Mouse (Mus musculus) kidney, embryonic 16.5 days (tissue): Measurements from ENCODE around the gene Dcst2. TPM values are rescaled to one million over a fixed set of nuclear protein-coding genes. Genes with fewer than 3 reads are reported as not detected.
A peak's percentile ranks its signal among the peaks of the same experiment; 100 is the strongest.

ENCODE experiments used
- ATAC-seq: fragments of 200-750 bp; cut with Nextera tagmentation; 2 replicates; pipeline ENCODE4 v1.8.0; 2017; ENCODE audit warnings: moderate TSS enrichment; ENCODE audit not compliant: low FRiP score, low TSS enrichment
- H3K27ac ChIP-seq: fragments of 300-500 bp; sonication (generic); 2 replicates; pipeline ENCODE4 v1.5.1; 2014; ENCODE audit warnings: low read length
- H3K27me3 ChIP-seq: fragments of 300-500 bp; sonication (generic); 2 replicates; pipeline ENCODE4 v1.6.1; 2014; ENCODE audit warnings: low read length, control low read depth, mixed read lengths; ENCODE audit not compliant: insufficient read depth
- H3K36me3 ChIP-seq: fragments of 300-500 bp; sonication (generic); 2 replicates; pipeline ENCODE4 v1.6.1; 2014; ENCODE audit warnings: low read length, control low read depth, mixed read lengths; ENCODE audit not compliant: insufficient read depth
- H3K4me1 ChIP-seq: fragments of 300-500 bp; sonication (generic); 2 replicates; pipeline ENCODE4 v1.6.1; 2014; ENCODE audit warnings: low read length, control low read depth, mixed read lengths; ENCODE audit not compliant: insufficient read depth
- H3K4me2 ChIP-seq: fragments of 300-500 bp; sonication (generic); replicated peaks from 2 replicates; pipeline ENCODE4 v1.6.1; 2014; ENCODE audit warnings: low read depth, low read length
- H3K4me3 ChIP-seq: fragments of 300-500 bp; sonication (generic); 2 replicates; pipeline ENCODE4 v1.5.1; 2014; ENCODE audit warnings: mild to moderate bottlenecking, low read length
- H3K9ac ChIP-seq: fragments of 300-500 bp; sonication (generic); replicated peaks from 2 replicates; pipeline ENCODE4 v1.6.1; 2014; ENCODE audit warnings: low read length
- H3K9me3 ChIP-seq: fragments of 300-500 bp; sonication (generic); 2 replicates; pipeline ENCODE4 v1.6.1; 2016; ENCODE audit warnings: low read length, control low read depth
- WGBS: fragments of 180-500 bp; shearing (Covaris S2); extraction: QIAGEN DNeasy Blood & Tissue Kit; methylation state at CpG from one replicate; pipeline ENCODE4 v1.1.7; 2014; 5-methylcytosine and 5-hydroxymethylcytosine counted together
- polyA plus RNA-seq: library from polyadenylated mRNA; unstranded; fragments of >200 nt; fragmentation: Nextera tagmentation; extraction: Ambion mirVana; gene quantifications from 2 replicates; pipeline ENCODE4 v1.2.1, GENCODE M21; 2015

The Dcst2 gene
- polyA plus RNA-seq, 1 experiment from 2014 or later: 0.35 TPM

DNA sequence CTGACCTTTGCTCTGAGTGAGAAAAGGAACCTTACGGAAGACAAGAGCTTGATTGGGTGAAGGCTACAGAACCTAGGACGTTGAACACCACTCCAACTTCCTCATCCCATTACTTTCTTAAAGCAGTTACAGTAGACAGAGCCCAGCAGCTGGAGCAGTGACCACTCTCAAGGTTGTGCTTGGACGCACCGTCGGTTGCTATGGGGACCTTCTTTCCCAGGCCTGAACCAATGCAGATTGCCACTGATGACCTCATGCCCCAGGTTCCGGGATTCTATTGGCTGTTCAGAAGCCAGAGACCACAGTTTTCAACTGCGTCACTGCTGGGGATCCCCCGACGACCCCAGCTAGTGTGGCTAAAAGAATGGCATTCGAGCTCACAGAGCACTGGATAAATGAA, 30.8 kb upstream of the Dcst2 start:
- no peak overlapping the region for H3K4me2 ChIP-seq
- ATAC-seq: peak; percentile 33; the same call in 1 of the 2 replicates
- 23% methylated on average over 10 of the region's 10 CpGs for WGBS
- H3K9ac ChIP-seq: no peak overlapping the region
- no peaks in the 10 kb centered on the region for H3K9me3 ChIP-seq
- no peak overlapping the region for H3K27ac ChIP-seq
- no peak overlapping the region for H3K4me3 ChIP-seq
- H3K36me3 ChIP-seq: peaks cover 24% of the 10 kb centered on the region
- H3K27me3 ChIP-seq: 0 out of 2 replicates have a peak, but pooled peaks cover 3% of the 10 kb centered on the region
- H3K4me1 ChIP-seq: peaks cover 43% of the 10 kb centered on the region

DNA sequence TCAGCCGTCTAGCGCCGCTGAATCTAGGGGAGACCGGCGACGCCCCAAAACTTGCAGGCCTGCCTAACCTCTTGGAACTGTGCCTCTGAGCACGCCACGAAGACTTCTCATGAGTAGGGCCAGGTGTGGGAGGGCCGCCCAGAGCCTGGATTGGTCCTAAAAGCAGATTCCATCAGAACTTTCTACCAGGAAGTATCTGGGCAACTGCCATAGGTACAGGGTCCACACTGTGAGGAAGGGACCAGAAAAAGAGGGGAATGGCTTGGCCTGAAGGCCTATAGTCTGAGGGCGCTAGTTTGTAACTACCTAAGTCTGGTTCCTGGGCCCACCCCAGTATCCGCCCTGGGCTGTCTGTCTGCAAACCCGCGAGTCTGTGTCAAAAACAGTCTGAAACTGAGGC, 30.2 kb upstream of the Dcst2 start:
- Histone ChIP-seq H3K27ac (no peak overlapping the region), H3K4me3 (no peak overlapping the region), H3K36me3 (peaks cover 24% of the 10 kb centered on the region), H3K27me3 (0 out of 2 replicates have a peak, but pooled peaks cover 3% of the 10 kb centered on the region), H3K9ac (no peak overlapping the region), H3K4me2 (no peak overlapping the region), H3K4me1 (peaks cover 49% of the 10 kb centered on the region), H3K9me3 (no peaks in the 10 kb centered on the region)
- WGBS: 70% methylated on average over 13 of the region's 13 CpGs
- no peak for ATAC-seq

DNA sequence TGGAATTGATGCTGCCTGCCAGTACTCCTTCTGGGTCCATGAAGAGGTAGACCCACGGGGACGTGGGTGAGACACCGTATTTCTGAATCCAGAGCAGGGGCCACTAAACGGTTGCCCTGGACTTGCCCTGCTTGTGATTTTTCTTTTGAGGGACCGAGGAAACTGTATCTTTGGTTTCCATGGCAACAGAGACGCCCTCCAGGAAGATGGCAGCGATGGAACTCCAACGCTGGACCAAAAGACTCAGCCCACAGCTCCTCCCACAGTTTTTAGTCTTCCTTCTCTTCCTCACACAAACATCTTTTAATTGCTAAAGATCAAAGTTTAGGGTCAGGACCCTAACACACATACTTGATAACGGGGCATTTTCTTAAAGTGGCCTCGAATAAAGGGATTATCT, 29.8 kb upstream of the Dcst2 start:
- Histone ChIP-seq H3K4me3 (no peak overlapping the region), H3K27ac (no peak overlapping the region), H3K4me1 (peaks cover 52% of the 10 kb centered on the region), H3K27me3 (0 out of 2 replicates have a peak, but pooled peaks cover 3% of the 10 kb centered on the region), H3K9ac (no peak overlapping the region), H3K36me3 (peaks cover 24% of the 10 kb centered on the region), H3K4me2 (no peak overlapping the region), H3K9me3 (no peaks in the 10 kb centered on the region)
- WGBS: 36% methylated on average over 10 of the region's 10 CpGs
- no peak for ATAC-seq

DNA sequence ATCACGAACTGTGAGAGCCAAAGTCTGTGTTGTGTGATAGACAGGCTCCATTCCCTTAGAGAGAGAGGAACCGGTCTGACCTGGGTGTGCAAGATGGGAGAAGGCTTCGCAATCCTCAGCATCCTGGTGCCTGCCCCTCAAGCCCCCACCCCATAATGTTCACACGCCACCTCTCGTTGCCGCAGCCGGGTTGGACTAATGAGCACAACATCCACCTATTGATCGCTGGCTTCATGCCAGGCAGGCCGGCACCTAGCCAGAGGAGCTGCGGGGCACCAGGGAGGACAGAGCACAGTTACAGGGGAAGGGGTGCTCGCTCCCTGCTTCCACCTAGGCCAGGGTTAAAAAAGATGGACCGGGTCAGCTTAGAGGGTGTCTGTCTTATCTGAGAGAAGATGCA, 29.3 kb upstream of the Dcst2 start:
- H3K4me1 ChIP-seq: peaks cover 49% of the 10 kb centered on the region

DNA sequence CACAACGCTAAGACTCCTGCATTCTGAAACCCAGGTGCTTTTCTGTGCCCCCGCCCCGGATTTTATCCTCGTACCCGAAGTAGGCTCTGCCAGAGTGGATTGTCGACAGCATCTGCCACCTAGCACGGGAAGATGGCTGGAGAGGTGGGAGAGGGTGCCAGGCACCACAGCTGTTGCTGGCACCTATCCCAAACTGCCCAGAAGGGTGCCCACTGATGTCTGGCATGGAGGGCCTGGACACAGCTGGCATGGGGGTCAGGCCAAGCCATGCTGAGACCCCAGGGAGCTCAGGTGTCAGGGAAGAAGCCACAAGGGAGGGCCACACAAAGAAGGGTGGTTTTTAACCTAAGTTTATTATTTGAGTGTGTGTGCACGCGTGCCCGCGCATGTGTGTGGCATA, 28.7 kb upstream of the Dcst2 start:
- no peak overlapping the region for H3K27ac ChIP-seq
- peaks cover 46% of the 10 kb centered on the region for H3K4me1 ChIP-seq
- no peaks in the 10 kb centered on the region for H3K9me3 ChIP-seq
- ATAC-seq: no peak
- H3K4me3 ChIP-seq: no peak overlapping the region
- no peak overlapping the region; the same call in 1 of the 2 replicates for H3K9ac ChIP-seq
- no peak overlapping the region for H3K4me2 ChIP-seq
- peaks cover 24% of the 10 kb centered on the region for H3K36me3 ChIP-seq
- 0 out of 2 replicates have a peak, but pooled peaks cover 3% of the 10 kb centered on the region for H3K27me3 ChIP-seq
- WGBS: 53% methylated on average over 11 of the region's 11 CpGs

More for the DNA sequence above, 29.3 kb upstream of the Dcst2 start:
- Histone ChIP-seq H3K4me3 (no peak overlapping the region), H3K27ac (no peak overlapping the region), H3K36me3 (peaks cover 24% of the 10 kb centered on the region), H3K9me3 (no peaks in the 10 kb centered on the region), H3K4me2 (no peak overlapping the region), H3K9ac (no peak overlapping the region; the same call in 1 of the 2 replicates), H3K27me3 (0 out of 2 replicates have a peak, but pooled peaks cover 3% of the 10 kb centered on the region)
- WGBS: 43% methylated on average over 12 of the region's 12 CpGs
- ATAC-seq: no peak

DNA sequence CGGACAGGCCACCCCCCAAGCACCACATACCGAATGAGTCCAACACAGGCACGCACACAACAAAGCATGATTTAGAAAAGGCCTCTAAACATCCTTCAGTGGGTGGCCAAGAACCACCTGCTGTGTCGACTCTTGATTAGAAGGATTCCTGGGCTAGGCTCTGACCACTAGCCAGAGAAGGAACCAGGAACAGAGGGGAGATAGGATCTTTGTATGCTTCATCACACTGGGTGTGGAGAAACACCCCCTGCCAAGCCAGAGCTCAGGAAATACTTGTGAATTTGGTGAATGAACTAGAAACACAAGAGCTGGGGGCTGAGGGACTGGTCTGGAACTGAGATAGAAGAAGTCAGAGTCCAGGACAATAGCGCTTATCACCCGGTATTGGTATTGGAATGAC, 25.2 kb upstream of the Dcst2 start:
- Histone ChIP-seq H3K9me3 (no peaks in the 10 kb centered on the region), H3K36me3 (peaks cover 24% of the 10 kb centered on the region), H3K27me3 (no peaks in the 10 kb centered on the region), H3K27ac (peak overlapping the region; percentile 92; the same call in 1 of the 2 replicates), H3K4me3 (peak overlapping the region; percentile 96), H3K9ac (peak overlapping the region; percentile 97), H3K4me1 (peaks cover 59% of the 10 kb centered on the region), H3K4me2 (peak overlapping the region; percentile 73)
- 17% methylated on average over 6 of the region's 6 CpGs for WGBS
- no peak for ATAC-seq

DNA sequence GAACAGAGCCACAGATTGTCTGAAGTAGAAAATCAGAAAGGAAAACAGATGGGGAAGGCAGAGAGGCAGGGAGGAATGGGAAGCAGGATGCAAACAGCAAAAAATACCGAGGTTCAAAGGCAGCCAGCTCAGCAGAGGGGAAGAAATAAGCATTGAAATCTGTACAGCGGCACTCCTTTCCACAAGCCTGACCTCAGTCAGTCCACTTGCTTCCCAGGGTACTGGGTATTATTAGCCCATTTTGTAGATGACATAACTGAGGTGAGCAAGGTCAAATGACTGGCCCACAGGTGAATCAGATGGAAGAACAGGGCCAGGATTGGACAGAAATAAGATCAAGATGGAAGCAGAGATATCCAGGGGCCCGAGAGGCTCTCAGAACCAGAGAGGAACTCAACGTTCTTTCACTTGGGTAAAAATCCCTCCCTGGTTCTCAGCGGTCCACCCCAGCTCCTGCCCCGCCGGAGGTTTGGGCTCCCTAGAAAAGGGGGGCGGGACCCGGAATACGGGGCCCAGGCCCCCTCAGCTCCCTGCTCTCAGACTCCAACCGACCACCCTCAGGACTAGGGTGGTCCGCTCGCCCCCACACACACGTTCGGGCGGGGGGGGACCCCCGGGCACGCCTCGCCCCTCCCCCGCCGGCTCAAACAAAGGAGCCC, 24.6 kb upstream of the Dcst2 start:
- Histone ChIP-seq H3K9ac (peak overlapping the region; percentile 97), H3K27ac (peak overlapping the region; percentile 92), H3K4me1 (peaks cover 52% of the 10 kb centered on the region), H3K4me2 (peak overlapping the region; percentile 73), H3K27me3 (no peaks in the 10 kb centered on the region), H3K4me3 (peak overlapping the region; percentile 96), H3K9me3 (no peaks in the 10 kb centered on the region), H3K36me3 (peaks cover 24% of the 10 kb centered on the region)
- WGBS: under 1% methylated on average over 21 of the region's 21 CpGs
- no peak; the same call in 1 of the 2 replicates for ATAC-seq

DNA sequence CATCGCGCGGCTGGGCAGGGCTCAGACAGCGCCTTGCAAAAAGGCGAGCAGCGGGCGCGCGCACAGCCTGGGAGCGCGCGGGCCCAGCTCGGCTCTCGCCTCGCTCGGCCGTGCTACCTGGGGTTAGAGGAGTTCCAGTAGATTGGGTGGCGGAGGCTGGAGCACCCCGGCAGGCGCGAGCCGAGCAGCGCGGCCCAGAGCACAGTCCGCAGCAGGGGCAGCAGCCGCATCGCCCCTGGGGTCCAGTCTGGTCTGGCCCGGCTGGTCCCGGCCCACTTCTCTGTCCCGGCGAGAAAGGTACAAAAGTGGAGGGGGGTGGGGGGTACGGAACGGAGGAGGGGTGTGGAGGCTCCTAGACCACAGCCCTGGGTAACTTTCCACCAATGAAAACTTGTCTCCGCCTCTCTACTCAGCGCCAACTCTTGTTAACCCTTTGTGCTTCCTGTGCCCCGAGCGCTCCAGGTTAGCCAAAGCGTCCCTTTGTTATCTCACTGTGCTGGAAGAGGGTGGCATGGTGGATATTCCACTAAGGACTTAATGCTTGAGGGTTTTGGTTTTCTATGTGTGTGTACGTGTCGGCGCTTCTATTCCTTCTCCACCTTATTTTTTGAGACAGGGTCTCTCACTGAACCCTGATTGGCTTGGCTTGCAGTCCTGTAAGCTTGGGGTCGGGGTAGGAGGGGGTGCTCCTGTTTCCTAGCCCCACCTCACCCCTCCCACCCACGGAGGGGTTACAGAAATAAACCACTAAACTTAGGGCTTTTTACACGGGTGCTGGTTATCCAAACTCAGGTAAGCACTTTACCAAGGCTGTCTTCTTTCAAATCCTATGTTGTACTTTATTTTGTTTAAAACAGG, 23.8 kb upstream of the Dcst2 start, which contains the start of gene Efna4:
TSS of gene Efna4 (minus strand) at position 308 of the 858 bp plus-strand sequence.
- Histone ChIP-seq H3K9ac (peak within 1 kb of the TSS; percentile 97), H3K9me3 (no peaks in the 10 kb centered on the region), H3K4me1 (peaks cover 46% of the 10 kb centered on the region), H3K27ac (peak within 1 kb of the TSS; percentile 92), H3K36me3 (peaks cover 22% of the 10 kb centered on the region), H3K4me2 (peak within 1 kb of the TSS; percentile 73), H3K4me3 (peak within 1 kb of the TSS; percentile 96), H3K27me3 (no peaks in the 10 kb centered on the region)
- under 1% methylated on average over 33 of the region's 44 CpGs for WGBS
- peak; percentile 86 for ATAC-seq

DNA sequence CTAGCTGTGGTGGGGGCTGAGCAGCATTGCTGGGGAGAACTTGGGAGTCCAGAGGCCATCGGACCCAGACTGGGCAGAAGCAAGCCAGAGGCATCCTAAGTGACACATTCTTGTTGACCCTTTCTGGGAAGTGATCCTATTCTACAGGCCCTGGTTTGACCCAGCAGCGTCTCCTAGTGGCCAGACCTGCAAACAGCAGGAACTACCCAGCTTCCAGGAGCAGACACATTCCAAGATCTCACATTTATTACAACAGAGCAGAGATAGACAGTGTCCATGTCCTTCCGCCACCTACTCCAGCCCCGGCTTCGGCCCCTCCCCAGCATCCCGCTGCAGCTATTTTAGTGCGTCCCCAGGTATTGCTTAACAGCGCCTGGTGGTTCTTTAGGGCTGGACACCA, 22.4 kb upstream of the Dcst2 start:
- peak overlapping the region; percentile 26; the same call in 1 of the 2 replicates for H3K27ac ChIP-seq
- no peak overlapping the region for H3K4me2 ChIP-seq
- H3K27me3 ChIP-seq: no peaks in the 10 kb centered on the region
- no peak overlapping the region for H3K4me3 ChIP-seq
- peaks cover 45% of the 10 kb centered on the region for H3K4me1 ChIP-seq
- no peaks in the 10 kb centered on the region for H3K9me3 ChIP-seq
- 27% methylated on average over 8 of the region's 8 CpGs for WGBS
- H3K36me3 ChIP-seq: peaks cover 7% of the 10 kb centered on the region; the same call in 1 of the 2 replicates
- ATAC-seq: no peak
- H3K9ac ChIP-seq: no peak overlapping the region
